Mouse (Mus musculus): ENCODE results near the gene Nudcd3. TPM values are rescaled to one million over a fixed set of nuclear protein-coding genes. Genes with fewer than 3 reads are reported as not detected.

The Nudcd3 gene
- total and polyA plus RNA-seq, 3 experiments: 33.3 to 50.5 TPM; not detected in 1

- Histone ChIP-seq H3K4me3 (ENCODE audit: control insufficient read depth in 1 of 2, insufficient read depth in 1 of 2, low read depth in 2 of 2, low read length in 2 of 2) (no peak overlapping the region), H3K79me2 (ENCODE audit: control insufficient read depth, insufficient read depth, low read length, poor library complexity) (peaks cover 34% of the 10 kb centered on the region), H3K4me1 (ENCODE audit: control insufficient read depth in 1 of 2, insufficient read depth in 2 of 2, low read length in 2 of 2) (no peaks in the 10 kb centered on the region), H3K9me3 (replicated peaks; ENCODE audit: insufficient read depth, low read length) (no peaks in the 10 kb centered on the region), H3K36me3 (ENCODE audit: control insufficient read depth in 1 of 2, insufficient read depth in 2 of 2, low read length in 2 of 2) (peaks cover 0 to 1% of the 10 kb centered on the region in 2 experiments; a peak in 2 of 4 replicates), H3K27me3 (ENCODE audit: control insufficient read depth in 1 of 2, insufficient read depth in 2 of 2, low read length in 2 of 2) (no peaks in the 10 kb centered on the region), H3K9ac (ENCODE audit: control insufficient read depth, low read depth, low read length, poor library complexity, severe bottlenecking) (no peak overlapping the region), H3K27ac (ENCODE audit: control insufficient read depth, low read depth, low read length) (no peak overlapping the region)
- no peak for DNase-seq (ENCODE audit: low read depth, low spot score)
- TF ChIP-seq SIN3A (IDR thresholded peaks at IDR 0.05; ENCODE audit: low read length): no peak
- no peak for TF ChIP-seq USF1 (IDR thresholded peaks at IDR 0.05; ENCODE audit: low read depth, low read length)
These were observed 38.7 kb downstream of the Nudcd3 start for GRCm38 (mm10) chr11:6161549-6161948.

GRCm38 (mm10) chr11:6160663-6161271 lies 39.4 kb downstream of the Nudcd3 start:
- H3K9me3 ChIP-seq (replicated peaks; ENCODE audit: insufficient read depth, low read length): no peaks in the 10 kb centered on the region
- peaks cover 0 to 3% of the 10 kb centered on the region in 2 experiments; a peak in 2 of 4 replicates for H3K36me3 ChIP-seq (ENCODE audit: control insufficient read depth in 1 of 2, insufficient read depth in 2 of 2, low read length in 2 of 2)
- TF ChIP-seq CHD1 (IDR thresholded peaks at IDR 0.05; ENCODE audit: low read depth, low read length) (no peak), NELFE (IDR thresholded peaks at IDR 0.05; ENCODE audit: low read depth, low read length) (no peak), KAT2A (conservative IDR thresholded peaks at IDR 0.05; ENCODE audit: low read depth, low read length) (no peak), ZMIZ1 (IDR thresholded peaks at IDR 0.05; ENCODE audit: low read depth, low read length) (no peak), SIN3A (IDR thresholded peaks at IDR 0.05; ENCODE audit: low read length) (no peak), POLR2AphosphoS2 (IDR thresholded peaks at IDR 0.05; ENCODE audit: low read length) (no peak), POLR2AphosphoS5 (IDR thresholded peaks at IDR 0.05; ENCODE audit: borderline replicate concordance, low read depth, low read length) (no peak)
- no peak for DNase-seq (ENCODE audit: low read depth, low spot score)
- peaks cover 30% of the 10 kb centered on the region for H3K79me2 ChIP-seq (ENCODE audit: control insufficient read depth, insufficient read depth, low read length, poor library complexity)
- no peaks in the 10 kb centered on the region for H3K4me1 ChIP-seq (ENCODE audit: control insufficient read depth in 1 of 2, insufficient read depth in 2 of 2, low read length in 2 of 2)
- H3K27me3 ChIP-seq (ENCODE audit: control insufficient read depth in 1 of 2, insufficient read depth in 2 of 2, low read length in 2 of 2): no peaks in the 10 kb centered on the region
- H3K9ac ChIP-seq (ENCODE audit: control insufficient read depth, low read depth, low read length, poor library complexity, severe bottlenecking): no peak overlapping the region
- no peak overlapping the region for H3K27ac ChIP-seq (ENCODE audit: control insufficient read depth, low read depth, low read length)
- H3K4me3 ChIP-seq (ENCODE audit: control insufficient read depth in 1 of 2, insufficient read depth in 1 of 2, low read depth in 2 of 2, low read length in 2 of 2): no peak overlapping the region

DNA sequence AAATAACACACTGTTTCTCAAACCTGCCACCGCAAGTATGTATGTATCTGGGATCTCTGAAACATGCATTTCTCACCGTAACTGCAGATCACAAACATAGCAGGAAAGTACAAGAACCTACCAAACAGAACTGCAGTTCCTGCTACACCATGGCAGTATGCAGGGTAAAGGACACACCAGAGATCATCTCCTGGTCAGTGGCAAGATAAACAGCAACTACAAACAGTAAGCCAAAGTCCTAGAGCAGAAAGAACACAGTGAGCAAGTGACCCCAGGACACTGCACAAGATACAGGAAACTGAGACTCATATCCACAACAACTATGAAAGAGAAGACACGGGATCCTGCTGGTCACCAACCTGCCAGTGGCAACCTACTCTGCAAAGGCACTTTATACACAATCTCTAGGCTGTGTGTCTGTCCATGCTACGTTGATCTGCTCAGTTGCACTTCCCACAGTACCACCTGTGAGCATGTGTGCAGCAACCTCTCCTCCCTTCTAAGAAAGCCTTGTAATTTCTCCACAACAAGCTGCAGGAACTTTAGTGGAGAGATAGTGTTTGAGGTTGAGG lies 40.4 kb downstream of the Nudcd3 start:
- Histone ChIP-seq H3K4me3 (ENCODE audit: control insufficient read depth in 1 of 2, insufficient read depth in 1 of 2, low read depth in 2 of 2, low read length in 2 of 2) (no peak overlapping the region), H3K9me3 (replicated peaks; ENCODE audit: insufficient read depth, low read length) (no peaks in the 10 kb centered on the region), H3K9ac (ENCODE audit: control insufficient read depth, low read depth, low read length, poor library complexity, severe bottlenecking) (no peak overlapping the region), H3K79me2 (ENCODE audit: control insufficient read depth, insufficient read depth, low read length, poor library complexity) (peaks cover 30% of the 10 kb centered on the region), H3K27me3 (ENCODE audit: control insufficient read depth in 1 of 2, insufficient read depth in 2 of 2, low read length in 2 of 2) (no peaks in the 10 kb centered on the region), H3K4me1 (ENCODE audit: control insufficient read depth in 1 of 2, insufficient read depth in 2 of 2, low read length in 2 of 2) (no peaks in the 10 kb centered on the region), H3K36me3 (ENCODE audit: control insufficient read depth in 1 of 2, insufficient read depth in 2 of 2, low read length in 2 of 2) (peaks cover 0 to 3% of the 10 kb centered on the region in 2 experiments; a peak in 2 of 4 replicates), H3K27ac (ENCODE audit: control insufficient read depth, low read depth, low read length) (no peak overlapping the region)
- no peak for DNase-seq (ENCODE audit: low read depth, low spot score)
- no peak for TF ChIP-seq MYC (IDR thresholded peaks at IDR 0.05; ENCODE audit: low read depth, low read length)
- TF ChIP-seq USF1 (IDR thresholded peaks at IDR 0.05; ENCODE audit: low read depth, low read length): no peak
- no peak for TF ChIP-seq CTCF (IDR thresholded peaks at IDR 0.05 in 2 of 3, conservative IDR thresholded peaks at IDR 0.05 in 1 of 3; ENCODE audit: control insufficient read depth in 1 of 3, insufficient read depth in 1 of 3, low read depth in 2 of 3, low read length in 3 of 3, poor library complexity in 1 of 3, severe bottlenecking in 1 of 3)

All from MEL (cell line).